Mouse (Mus musculus): ENCODE measurements around the gene Ptprk.

DNA sequence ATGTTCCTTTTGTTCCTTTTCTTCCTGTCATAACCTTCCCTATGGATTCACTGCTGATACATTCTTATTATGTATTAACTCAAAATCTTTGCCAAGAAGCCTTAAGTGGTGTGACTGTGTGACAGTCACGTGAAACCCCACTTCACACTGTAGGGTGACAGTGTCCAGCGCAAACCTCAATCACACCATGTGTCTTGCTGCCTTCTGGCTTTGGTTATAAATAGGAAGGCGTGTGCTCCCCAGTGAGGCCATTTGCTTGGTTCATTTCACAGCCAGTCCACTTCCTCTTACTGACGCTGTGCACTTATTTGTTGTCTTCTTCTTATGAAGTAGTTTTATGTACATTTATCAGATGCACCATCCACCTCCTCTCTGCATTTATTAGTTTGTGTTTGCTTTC, 53.8 kb downstream of the Ptprk start:
- TF ChIP-seq GATA1 (IDR thresholded peaks at IDR 0.05; ENCODE audit: borderline replicate concordance, low read length) (no peak), FLI1 (IDR thresholded peaks at IDR 0.05; ENCODE audit: low read length) (no peak)

All from megakaryocyte, embryonic 14.5 days (primary cell).